Mouse (Mus musculus) limb, embryonic 10.5 days (tissue): ENCODE data around the gene Batf. TPM values are rescaled to one million over a fixed set of nuclear protein-coding genes. Genes with fewer than 3 reads are reported as not detected.

Experiments used
- DNase-seq: peaks from one replicate; pipeline ENCODE4 v3.0.0-alpha.2; 2017; ENCODE audit warnings: low spot score
- H3K27ac ChIP-seq: fragments of 300-500 bp; sonication (generic); 2 replicates; pipeline ENCODE4 v1.5.1; 2016; ENCODE audit warnings: mild to moderate bottlenecking
- H3K27me3 ChIP-seq: fragments of 300-500 bp; sonication (generic); 2 replicates; pipeline ENCODE4 v1.6.1; 2016; ENCODE audit warnings: low read depth, mild to moderate bottlenecking; ENCODE audit not compliant: poor library complexity, severe bottlenecking
- H3K36me3 ChIP-seq: fragments of 300-500 bp; sonication (generic); 2 replicates; pipeline ENCODE4 v1.6.1; 2016; ENCODE audit warnings: mild to moderate bottlenecking, moderate library complexity
- H3K4me1 ChIP-seq: fragments of 300-500 bp; sonication (generic); 2 replicates; pipeline ENCODE4 v1.6.1; 2016
- H3K4me3 ChIP-seq: fragments of 300-500 bp; sonication (generic); 2 replicates; pipeline ENCODE4 v1.5.1; 2016; ENCODE audit warnings: mild to moderate bottlenecking, moderate library complexity
- H3K9me3 ChIP-seq: fragments of 300-500 bp; sonication (generic); replicated peaks from 2 replicates; pipeline ENCODE4 v1.6.1; 2016; ENCODE audit warnings: mild to moderate bottlenecking
- WGBS: fragments of 180-500 bp; shearing (Covaris S2); methylation state at CpG from one replicate; pipeline ENCODE4 v1.1.7; 2016; 5-methylcytosine and 5-hydroxymethylcytosine counted together
- polyA plus RNA-seq: library from polyadenylated mRNA; unstranded; fragments of >200 nt; fragmentation: Nextera tagmentation; extraction: Ambion mirVana; gene quantifications from 2 replicates; pipeline ENCODE4 v1.2.1, GENCODE M21; 2016

Gene Batf
- polyA plus RNA-seq, 1 experiment from 2014 or later, result 1.5 TPM

DNA sequence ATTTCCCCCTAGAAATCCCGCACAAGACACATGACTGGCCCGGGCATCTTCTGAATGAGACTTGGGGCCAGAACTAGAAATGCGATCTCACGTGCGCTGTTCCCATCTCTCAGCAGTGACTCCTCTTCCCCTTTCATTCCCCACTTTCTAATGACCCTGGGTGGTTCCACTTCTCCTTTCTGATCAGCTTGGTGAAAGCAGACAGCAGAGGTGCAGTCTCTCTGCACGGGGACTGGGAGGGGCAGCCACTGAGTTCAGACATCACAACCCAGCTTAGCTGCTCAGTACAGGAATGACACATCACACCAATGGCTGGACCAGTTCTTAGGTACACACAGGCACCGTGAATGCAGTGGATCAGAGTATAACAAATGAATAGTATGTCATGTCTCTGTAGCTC, 24.2 kb downstream of the Batf start:
- H3K27ac ChIP-seq, result no peak overlapping the region
- H3K4me1 ChIP-seq, result peaks cover 11% of the 10 kb centered on the region
- peaks cover 23% of the 10 kb centered on the region for H3K27me3 ChIP-seq
- H3K9me3 ChIP-seq, result no peaks in the 10 kb centered on the region
- no peak overlapping the region for H3K4me3 ChIP-seq
- 82% methylated on average over 7 of the region's 7 CpGs for WGBS
- no peaks in the 10 kb centered on the region for H3K36me3 ChIP-seq
- DNase-seq, result no peak

DNA sequence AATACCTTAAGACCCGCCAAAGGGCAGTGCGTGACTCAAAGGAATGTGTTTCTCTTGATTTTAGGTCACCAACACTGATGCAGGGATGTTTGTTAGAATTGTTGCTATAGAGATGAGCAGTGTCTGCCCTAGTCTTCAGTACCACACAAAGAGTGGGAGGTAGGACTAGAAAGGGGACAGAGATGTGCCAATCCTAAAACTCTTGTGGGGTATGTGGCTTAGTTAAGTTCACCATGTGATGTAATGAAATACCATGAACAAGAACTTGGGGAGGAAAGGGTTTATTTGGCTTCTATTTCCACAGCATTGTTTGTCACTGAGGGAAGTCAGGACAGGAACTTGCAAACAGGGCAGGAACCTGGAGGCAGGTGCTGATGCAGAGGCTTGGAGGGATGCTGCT, 26.1 kb downstream of the Batf start:
- H3K27ac ChIP-seq, result no peak overlapping the region
- H3K36me3 ChIP-seq, result no peaks in the 10 kb centered on the region
- no peak for DNase-seq
- 0 out of 2 replicates have a peak, but pooled peaks cover 4% of the 10 kb centered on the region for H3K27me3 ChIP-seq
- WGBS, result 92% methylated on average over 2 of the region's 2 CpGs
- H3K4me3 ChIP-seq, result no peak overlapping the region
- H3K9me3 ChIP-seq, result no peaks in the 10 kb centered on the region
- no peaks in the 10 kb centered on the region for H3K4me1 ChIP-seq

- Histone ChIP-seq H3K27me3 (no peaks in the 10 kb centered on the region), H3K36me3 (no peaks in the 10 kb centered on the region), H3K9me3 (no peaks in the 10 kb centered on the region), H3K4me3 (no peak overlapping the region), H3K27ac (no peak overlapping the region), H3K4me1 (no peaks in the 10 kb centered on the region)
- WGBS, result 96% methylated on average over 5 of the region's 5 CpGs
- no peak for DNase-seq
These were observed 27.7 kb downstream of the Batf start for GRCm38 (mm10) chr12:85714126-85714525.

GRCm38 (mm10) chr12:85725306-85725705, 38.8 kb downstream of the Batf start:
- Histone ChIP-seq H3K36me3 (no peaks in the 10 kb centered on the region), H3K9me3 (no peaks in the 10 kb centered on the region), H3K27ac (no peak overlapping the region), H3K27me3 (no peaks in the 10 kb centered on the region), H3K4me3 (no peak overlapping the region), H3K4me1 (no peaks in the 10 kb centered on the region)
- WGBS, result 79% methylated on average over 4 of the region's 4 CpGs
- no peak for DNase-seq

GRCm38 (mm10) chr12:85726729-85727397, 40.4 kb downstream of the Batf start:
- DNase-seq, result no peak
- H3K27ac ChIP-seq, result no peak overlapping the region
- H3K9me3 ChIP-seq, result no peaks in the 10 kb centered on the region
- H3K36me3 ChIP-seq, result no peaks in the 10 kb centered on the region
- H3K4me3 ChIP-seq, result no peak overlapping the region
- 66% methylated on average over 6 of the region's 6 CpGs for WGBS
- H3K27me3 ChIP-seq, result no peaks in the 10 kb centered on the region
- H3K4me1 ChIP-seq, result no peaks in the 10 kb centered on the region

DNA sequence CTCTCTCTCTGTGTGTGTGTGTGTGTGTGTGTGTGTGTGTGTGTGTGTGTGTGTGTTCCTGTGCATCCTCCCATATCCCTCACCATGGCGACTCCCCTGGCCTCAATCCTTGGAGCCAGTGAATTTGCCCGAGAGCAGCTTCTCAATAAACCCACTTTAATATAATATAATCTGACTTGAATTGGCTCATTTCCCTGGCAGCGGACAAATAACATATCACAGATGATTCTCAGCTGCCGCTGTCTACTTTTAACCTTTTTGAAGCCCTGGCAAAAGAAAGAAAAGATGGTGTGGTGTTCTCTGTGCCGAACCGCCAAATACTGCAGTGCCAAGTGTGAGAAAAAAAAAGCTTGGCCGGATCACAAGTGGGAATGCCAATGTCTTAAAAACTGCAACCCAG, 41.7 kb downstream of the Batf start:
- H3K36me3 ChIP-seq, result no peaks in the 10 kb centered on the region
- no peak for DNase-seq
- no peaks in the 10 kb centered on the region for H3K9me3 ChIP-seq
- 90% methylated on average over 7 of the region's 7 CpGs for WGBS
- H3K4me1 ChIP-seq, result no peaks in the 10 kb centered on the region
- H3K27ac ChIP-seq, result no peak overlapping the region
- H3K27me3 ChIP-seq, result no peaks in the 10 kb centered on the region
- no peak overlapping the region for H3K4me3 ChIP-seq

GRCm38 (mm10) chr12:85729022-85729944, 42.8 kb downstream of the Batf start:
- DNase-seq, result peak; percentile 77

GRCm38 (mm10) chr12:85729945-85730290, 43.4 kb downstream of the Batf start:
- Histone ChIP-seq H3K36me3 (no peaks in the 10 kb centered on the region), H3K9me3 (no peaks in the 10 kb centered on the region), H3K4me1 (no peaks in the 10 kb centered on the region), H3K27ac (no peak overlapping the region), H3K27me3 (no peaks in the 10 kb centered on the region), H3K4me3 (no peak overlapping the region)
- WGBS, result 75% methylated on average over 6 of the region's 6 CpGs
- no peak for DNase-seq

More at GRCm38 (mm10) chr12:85729022-85729944, 42.8 kb downstream of the Batf start:
- Histone ChIP-seq H3K27me3 (no peaks in the 10 kb centered on the region), H3K4me3 (no peak overlapping the region), H3K36me3 (no peaks in the 10 kb centered on the region), H3K9me3 (no peaks in the 10 kb centered on the region), H3K4me1 (no peaks in the 10 kb centered on the region), H3K27ac (no peak overlapping the region)
- WGBS, result 40% methylated on average over 17 of the region's 17 CpGs

- no peak for DNase-seq
- WGBS, result 84% methylated on average over 2 of the region's 2 CpGs
- Histone ChIP-seq H3K9me3 (no peaks in the 10 kb centered on the region), H3K27me3 (no peaks in the 10 kb centered on the region), H3K4me1 (no peaks in the 10 kb centered on the region), H3K27ac (no peak overlapping the region), H3K36me3 (no peaks in the 10 kb centered on the region), H3K4me3 (no peak overlapping the region)
These were observed 49.7 kb downstream of the Batf start for GRCm38 (mm10) chr12:85736203-85736602.

GRCm38 (mm10) chr12:85736960-85737359, 50.5 kb downstream of the Batf start:
- Histone ChIP-seq H3K4me3 (no peak overlapping the region), H3K9me3 (no peaks in the 10 kb centered on the region), H3K36me3 (no peaks in the 10 kb centered on the region), H3K27ac (no peak overlapping the region), H3K4me1 (no peaks in the 10 kb centered on the region), H3K27me3 (no peaks in the 10 kb centered on the region)
- DNase-seq, result no peak
- 88% methylated on average over 3 of the region's 3 CpGs for WGBS

DNA sequence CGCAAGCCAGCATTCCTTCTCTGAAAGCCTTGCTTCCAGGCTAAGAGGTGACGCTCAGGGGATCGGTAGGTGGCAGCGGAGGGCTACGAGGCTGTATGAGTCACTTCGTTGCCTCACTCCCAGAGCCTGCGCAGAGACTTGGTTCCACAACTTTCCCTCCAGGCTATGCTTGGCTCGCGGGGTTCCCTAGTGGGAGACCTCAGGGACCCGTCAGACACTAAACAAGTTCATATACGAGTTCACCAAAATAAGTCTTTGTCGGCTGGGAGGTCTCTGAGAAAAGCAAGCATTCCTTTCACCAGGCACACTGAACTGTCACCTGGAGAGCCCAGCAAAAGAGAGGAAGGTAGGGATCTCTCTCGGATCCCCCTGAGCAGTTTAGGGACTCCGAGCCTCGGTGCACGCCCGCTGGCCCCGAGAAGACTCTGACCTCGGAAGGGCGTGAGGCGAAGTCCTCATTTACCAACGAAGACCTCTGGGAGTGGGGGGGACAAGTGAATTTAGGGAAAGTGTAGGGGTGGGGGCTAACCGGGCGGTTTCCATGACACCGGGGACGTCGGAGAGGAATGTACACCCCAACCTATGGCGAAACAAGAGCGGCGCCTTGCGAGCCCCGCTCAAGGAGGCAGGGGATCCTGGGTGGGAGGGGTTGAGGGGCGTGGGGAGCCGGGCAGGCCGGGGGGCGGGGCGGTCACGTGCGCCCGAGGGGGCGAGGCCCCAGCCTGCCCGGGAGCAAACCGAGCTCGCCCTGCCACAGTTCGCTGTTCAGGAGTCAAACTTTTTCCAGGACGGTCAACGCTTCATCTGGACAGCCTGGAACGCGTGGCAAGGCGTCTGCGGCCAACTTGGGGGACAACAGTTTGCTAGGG, 59.6 kb downstream of the Batf start, which contains the start of gene Flvcr2:
Gene Flvcr2, plus strand, starts transcription at position 713 of the 869 bp plus-strand sequence.
- H3K4me1 ChIP-seq, result peaks cover 18% of the 10 kb centered on the region
- under 1% methylated on average over 50 of the region's 51 CpGs for WGBS
- peak; percentile 83 for DNase-seq
- H3K27me3 ChIP-seq, result peaks cover 23% of the 10 kb centered on the region
- no peaks in the 10 kb centered on the region for H3K9me3 ChIP-seq
- peak within 1 kb of the TSS; percentile 5; the same call in 1 of the 2 replicates for H3K27ac ChIP-seq
- no peaks in the 10 kb centered on the region for H3K36me3 ChIP-seq
- peak within 1 kb of the TSS; percentile 62 for H3K4me3 ChIP-seq

GRCm38 (mm10) chr12:85746696-85747219, 60.3 kb downstream of the Batf start:
- no peak for DNase-seq
- Histone ChIP-seq H3K9me3 (no peaks in the 10 kb centered on the region), H3K36me3 (no peaks in the 10 kb centered on the region), H3K27ac (no peak overlapping the region), H3K27me3 (peaks cover 23% of the 10 kb centered on the region), H3K4me1 (peaks cover 18% of the 10 kb centered on the region), H3K4me3 (peak overlapping the region; percentile 62)
- WGBS, result 20% methylated on average over 21 of the region's 21 CpGs
